Mouse (Mus musculus) heart, embryonic 11.5 days (tissue): ENCODE measurements at regions not wholly inside any gene's neighbourhood (a gene's known extent, or its start where the extent isn't known, plus 50 kb on each side); places are given as distances from the start of the nearest gene placed in this dataset.
"Not testable (repeated sequence)": the region's sequence is repeated elsewhere in the genome, so short reads cannot be mapped to it uniquely, and the experiment has no call there.

Source experiments
- ATAC-seq: fragments of 200-750 bp; cut with Nextera tagmentation; replicated peaks from 2 replicates; pipeline ENCODE4 v1.8.0; 2017; ENCODE audit warnings: moderate library complexity; ENCODE audit not compliant: insufficient number of reproducible peaks, low FRiP score, low TSS enrichment
- H3K27ac ChIP-seq: fragments of 300-500 bp; sonication (generic); 2 replicates; pipeline ENCODE4 v1.5.1; 2014; ENCODE audit warnings: mild to moderate bottlenecking, low read depth, low read length
- H3K27me3 ChIP-seq: fragments of 300-500 bp; sonication (generic); 2 replicates; pipeline ENCODE4 v1.6.1; 2014; ENCODE audit warnings: mild to moderate bottlenecking, low read length, mixed read lengths; ENCODE audit not compliant: control insufficient read depth, insufficient read depth
- H3K36me3 ChIP-seq: fragments of 300-500 bp; sonication (generic); 2 replicates; pipeline ENCODE4 v1.6.1; 2014; ENCODE audit warnings: mild to moderate bottlenecking, low read length, moderate library complexity, mixed read lengths; ENCODE audit not compliant: control insufficient read depth, insufficient read depth
- H3K4me1 ChIP-seq: fragments of 300-500 bp; sonication (generic); 2 replicates; pipeline ENCODE4 v1.6.1; 2014; ENCODE audit warnings: low read length; ENCODE audit not compliant: control insufficient read depth, insufficient read depth
- H3K4me2 ChIP-seq: fragments of 300-500 bp; sonication (generic); 2 replicates; pipeline ENCODE4 v1.6.1; 2014; ENCODE audit warnings: mild to moderate bottlenecking, moderate library complexity
- H3K4me3 ChIP-seq: fragments of 300-500 bp; sonication (generic); 2 replicates; pipeline ENCODE4 v1.5.1; 2014; ENCODE audit warnings: low read depth, low read length
- H3K9ac ChIP-seq: fragments of 300-500 bp; sonication (generic); 2 replicates; pipeline ENCODE4 v1.6.1; 2014; ENCODE audit warnings: mild to moderate bottlenecking, low read depth, low read length, moderate library complexity
- H3K9me3 ChIP-seq: fragments of 300-500 bp; sonication (generic); replicated peaks from 2 replicates; pipeline ENCODE4 v1.6.1; 2016; ENCODE audit warnings: low read length; ENCODE audit not compliant: control insufficient read depth
- WGBS: fragments of 180-500 bp; shearing (Covaris S2); extraction: QIAGEN DNeasy Blood & Tissue Kit; methylation state at CpG from one replicate; pipeline ENCODE4 v1.1.7; 2014; ENCODE audit not compliant: insufficient replicate concordance; 5-methylcytosine and 5-hydroxymethylcytosine counted together

DNA sequence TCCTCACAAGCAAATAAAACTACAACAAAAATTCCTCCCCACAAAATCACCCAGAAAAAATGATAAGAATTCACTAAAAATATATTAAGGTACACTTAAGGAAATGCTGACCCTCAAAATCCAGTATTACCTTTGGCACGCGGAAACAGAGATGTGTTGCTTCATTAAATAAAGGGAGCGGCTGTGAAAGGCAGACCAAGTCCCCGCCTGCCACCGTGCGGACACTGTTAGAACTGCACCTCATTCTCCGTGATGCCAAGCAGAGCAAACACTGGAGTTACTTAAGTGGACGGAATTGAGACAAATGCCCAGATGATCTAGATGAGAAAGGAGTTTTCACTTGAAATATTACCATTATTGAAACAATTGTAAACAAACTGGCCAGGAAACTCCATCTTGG, 1839.1 kb downstream of the 9330182O14Rik start:
- no peak overlapping the region for H3K4me3 ChIP-seq
- ATAC-seq = no peak
- 7% methylated on average over 8 of the region's 8 CpGs for WGBS

DNA sequence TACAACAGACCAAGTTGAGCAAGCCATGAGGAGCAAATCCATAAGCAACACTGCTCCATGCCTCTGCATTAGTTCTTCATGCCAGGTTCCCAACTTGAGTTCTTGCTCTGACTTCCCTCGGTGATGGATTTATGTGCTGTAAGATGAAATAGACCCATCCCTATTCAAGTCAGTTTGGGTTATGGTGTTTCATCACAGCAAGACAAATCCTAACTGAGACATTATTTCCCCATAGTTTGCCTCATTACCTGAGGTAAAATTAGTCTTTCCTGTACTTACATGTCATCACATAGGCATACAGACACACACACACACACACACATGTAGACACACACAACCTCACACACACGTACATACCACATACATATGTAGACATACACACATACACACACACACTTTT, 1843.0 kb downstream of the 9330182O14Rik start:
- H3K36me3 ChIP-seq = no peaks in the 10 kb centered on the region
- H3K27ac ChIP-seq = no peak overlapping the region
- WGBS = 94% methylated on average over 2 of the region's 2 CpGs
- H3K4me3 ChIP-seq = no peak overlapping the region
- no peak overlapping the region for H3K4me2 ChIP-seq
- ATAC-seq = no peak
- no peaks in the 10 kb centered on the region for H3K27me3 ChIP-seq
- H3K4me1 ChIP-seq = no peaks in the 10 kb centered on the region
- no peaks in the 10 kb centered on the region for H3K9me3 ChIP-seq
- H3K9ac ChIP-seq = no peak overlapping the region

More for the DNA sequence above, 1839.1 kb downstream of the 9330182O14Rik start:
- Histone ChIP-seq H3K36me3 (no peaks in the 10 kb centered on the region), H3K27ac (no peak overlapping the region), H3K4me1 (no peaks in the 10 kb centered on the region), H3K9ac (no peak overlapping the region), H3K27me3 (no peaks in the 10 kb centered on the region), H3K9me3 (no peaks in the 10 kb centered on the region), H3K4me2 (no peak overlapping the region)

DNA sequence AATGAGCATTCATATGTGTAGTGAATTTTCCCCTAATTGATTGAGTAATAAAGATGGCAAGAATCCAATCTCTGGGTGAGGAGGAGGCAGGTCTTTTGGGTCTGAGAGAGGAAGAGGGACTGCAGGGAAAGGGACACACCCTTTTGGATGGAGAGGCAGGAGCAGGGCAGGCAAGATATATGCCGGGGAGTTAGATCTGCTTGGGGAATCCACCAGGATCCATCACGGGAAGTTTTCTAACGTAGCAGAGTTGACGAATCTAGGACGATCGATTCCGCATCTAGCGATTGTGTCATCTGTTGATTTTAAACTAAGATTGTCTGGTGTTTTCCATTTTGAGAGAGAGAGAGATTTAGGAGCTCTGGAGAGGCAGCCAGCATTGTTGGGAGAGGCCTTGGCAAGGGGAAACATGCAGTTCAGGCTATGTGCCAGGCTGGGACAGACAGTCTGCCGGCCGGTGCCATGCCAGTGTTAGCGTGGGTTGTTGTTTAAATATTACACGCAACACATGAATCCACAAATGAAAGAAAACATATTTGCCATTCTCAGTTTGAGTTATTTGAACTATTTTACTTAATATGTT, 1843.6 kb downstream of the 9330182O14Rik start:
- no peak overlapping the region for H3K4me2 ChIP-seq
- H3K4me1 ChIP-seq = no peaks in the 10 kb centered on the region
- H3K27ac ChIP-seq = no peak overlapping the region
- H3K27me3 ChIP-seq = no peaks in the 10 kb centered on the region
- no peak overlapping the region for H3K4me3 ChIP-seq
- ATAC-seq = no peak
- H3K36me3 ChIP-seq = no peaks in the 10 kb centered on the region
- 91% methylated on average over 12 of the region's 12 CpGs for WGBS
- no peaks in the 10 kb centered on the region for H3K9me3 ChIP-seq
- no peak overlapping the region for H3K9ac ChIP-seq

- WGBS = 57% methylated on average over 6 of the region's 6 CpGs
- Histone ChIP-seq H3K4me3 (no peak overlapping the region), H3K27ac (no peak overlapping the region), H3K27me3 (no peaks in the 10 kb centered on the region), H3K9me3 (no peaks in the 10 kb centered on the region), H3K4me2 (no peak overlapping the region), H3K4me1 (no peaks in the 10 kb centered on the region), H3K36me3 (no peaks in the 10 kb centered on the region), H3K9ac (no peak overlapping the region)
- ATAC-seq = no peak
Observed at GRCm38 (mm10) chr15:41983261-41983660, 1849.1 kb downstream of the 9330182O14Rik start.

DNA sequence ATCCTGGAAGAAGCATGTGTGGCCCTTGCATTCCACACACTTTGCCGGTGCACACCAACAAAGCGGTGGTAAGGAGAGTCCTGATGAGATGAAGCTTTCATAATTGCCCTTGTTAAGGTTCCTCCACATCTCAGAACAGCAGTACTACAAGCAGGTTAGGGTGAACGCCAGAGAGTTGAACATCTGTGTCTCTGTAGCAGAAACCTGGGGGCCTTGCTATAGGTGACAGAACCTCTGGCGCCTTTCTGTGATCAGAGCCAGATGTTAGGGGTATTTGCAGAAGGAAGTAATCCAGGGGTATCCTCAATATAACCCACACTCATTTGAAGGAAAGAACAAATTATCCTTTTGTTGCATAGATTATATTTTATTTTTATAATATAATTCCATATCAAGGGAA, 1850.1 kb downstream of the 9330182O14Rik start:
- Histone ChIP-seq H3K4me2 (no peak overlapping the region), H3K27me3 (no peaks in the 10 kb centered on the region), H3K9me3 (no peaks in the 10 kb centered on the region), H3K4me1 (no peaks in the 10 kb centered on the region), H3K4me3 (no peak overlapping the region), H3K9ac (no peak overlapping the region), H3K36me3 (no peaks in the 10 kb centered on the region), H3K27ac (no peak overlapping the region)
- ATAC-seq = no peak
- 79% methylated on average over 4 of the region's 4 CpGs for WGBS

- no peak overlapping the region for H3K4me2 ChIP-seq
- H3K9ac ChIP-seq = no peak overlapping the region
- H3K4me1 ChIP-seq = no peaks in the 10 kb centered on the region
- no peaks in the 10 kb centered on the region for H3K9me3 ChIP-seq
- no peak overlapping the region for H3K27ac ChIP-seq
- no peaks in the 10 kb centered on the region for H3K27me3 ChIP-seq
- 68% methylated on average over 3 of the region's 3 CpGs for WGBS
- ATAC-seq = no peak
- no peaks in the 10 kb centered on the region for H3K36me3 ChIP-seq
- no peak overlapping the region for H3K4me3 ChIP-seq
Observed at GRCm38 (mm10) chr15:41986264-41986663, 1852.1 kb downstream of the 9330182O14Rik start.

GRCm38 (mm10) chr15:41989065-41989464, 1854.9 kb downstream of the 9330182O14Rik start:
- Histone ChIP-seq H3K9ac (no peak overlapping the region), H3K4me3 (no peak overlapping the region), H3K4me2 (no peak overlapping the region), H3K27ac (no peak overlapping the region), H3K27me3 (no peaks in the 10 kb centered on the region), H3K9me3 (no peaks in the 10 kb centered on the region), H3K4me1 (no peaks in the 10 kb centered on the region), H3K36me3 (no peaks in the 10 kb centered on the region)
- WGBS = 63% methylated on average over 2 of the region's 2 CpGs
- ATAC-seq = no peak

GRCm38 (mm10) chr15:41991816-41992215, 1857.7 kb downstream of the 9330182O14Rik start:
- H3K27ac ChIP-seq = no peak overlapping the region
- no peak overlapping the region for H3K9ac ChIP-seq
- H3K36me3 ChIP-seq = no peaks in the 10 kb centered on the region
- no peak for ATAC-seq
- no peaks in the 10 kb centered on the region for H3K9me3 ChIP-seq
- H3K4me3 ChIP-seq = no peak overlapping the region
- H3K4me2 ChIP-seq = no peak overlapping the region
- H3K4me1 ChIP-seq = no peaks in the 10 kb centered on the region
- no peaks in the 10 kb centered on the region for H3K27me3 ChIP-seq

GRCm38 (mm10) chr15:42032286-42032685, 1898.1 kb downstream of the 9330182O14Rik start:
- H3K9me3 ChIP-seq, H3K27me3 ChIP-seq, H3K36me3 ChIP-seq, H3K27ac ChIP-seq, H3K4me1 ChIP-seq, ATAC-seq, H3K9ac ChIP-seq, H3K4me2 ChIP-seq, H3K4me3 ChIP-seq: not testable (repeated sequence)
- 84% methylated on average over 12 of the region's 12 CpGs for WGBS
